Mouse (Mus musculus) kidney, adult 2 months (tissue): ENCODE results near the gene Top3b. TPM values are rescaled to one million over a fixed set of nuclear protein-coding genes. Genes with fewer than 3 reads are reported as not detected.
"Not testable (repeated sequence)": the region's sequence is repeated elsewhere in the genome, so short reads cannot be mapped to it uniquely, and the experiment has no call there.

Source experiments
- DNase-seq: peaks from one replicate; pipeline ENCODE4 v3.0.0; 2021
- H3K27ac ChIP-seq: fragments of 200-500 bp; 2 replicates; pipeline ENCODE4 v1.5.1; 2012; ENCODE audit warnings: low read depth, low read length, control low read depth, inconsistent platforms; ENCODE audit not compliant: insufficient read depth
- H3K27me3 ChIP-seq: fragments of 200-500 bp; replicated peaks from 2 replicates; pipeline ENCODE4 v1.6.1; 2012; ENCODE audit warnings: mild to moderate bottlenecking, moderate library complexity, low read length, inconsistent platforms; ENCODE audit not compliant: control insufficient read depth, insufficient read depth
- H3K36me3 ChIP-seq: fragments of 200-500 bp; 2 replicates; pipeline ENCODE4 v1.6.1; 2012; ENCODE audit warnings: mild to moderate bottlenecking, moderate library complexity, low read length, inconsistent platforms; ENCODE audit not compliant: control insufficient read depth, insufficient read depth
- H3K4me1 ChIP-seq: fragments of 200-500 bp; 2 replicates; pipeline ENCODE4 v1.6.1; 2011; ENCODE audit warnings: low read length; ENCODE audit not compliant: control insufficient read depth, insufficient read depth
- H3K4me3 ChIP-seq: fragments of 200-500 bp; 2 replicates; pipeline ENCODE4 v1.5.1; 2011; ENCODE audit warnings: mild to moderate bottlenecking, low read depth, low read length, control low read depth; ENCODE audit not compliant: insufficient read depth
- CTCF ChIP-seq: fragments of 200-500 bp; conservative IDR thresholded peaks from 2 replicates; pipeline ENCODE4 v1.5.1; 2011; ENCODE audit warnings: low read depth, mild to moderate bottlenecking, control low read depth, low read length, moderate library complexity, mixed read lengths; ENCODE audit not compliant: insufficient read depth, insufficient read length
- POLR2A ChIP-seq: fragments of 200-500 bp; IDR thresholded peaks from one replicate; pipeline ENCODE4 v1.6.1; 2011; ENCODE audit warnings: low read depth, low read length, control low read depth
- WGBS: fragments of 180-500 bp; shearing (Covaris S2); methylation state at CpG from one replicate; pipeline ENCODE4 v1.1.7; 2018; 5-methylcytosine and 5-hydroxymethylcytosine counted together
- polyA plus RNA-seq: library from polyadenylated mRNA; depleted of rRNA; stranded (reverse); fragments of >200 nt; gene quantifications from 2 replicates; pipeline ENCODE4 v1.2.3, GENCODE M21; 2012

Gene Top3b
- polyA plus RNA-seq, 1 experiment, result 93.6 TPM

DNA sequence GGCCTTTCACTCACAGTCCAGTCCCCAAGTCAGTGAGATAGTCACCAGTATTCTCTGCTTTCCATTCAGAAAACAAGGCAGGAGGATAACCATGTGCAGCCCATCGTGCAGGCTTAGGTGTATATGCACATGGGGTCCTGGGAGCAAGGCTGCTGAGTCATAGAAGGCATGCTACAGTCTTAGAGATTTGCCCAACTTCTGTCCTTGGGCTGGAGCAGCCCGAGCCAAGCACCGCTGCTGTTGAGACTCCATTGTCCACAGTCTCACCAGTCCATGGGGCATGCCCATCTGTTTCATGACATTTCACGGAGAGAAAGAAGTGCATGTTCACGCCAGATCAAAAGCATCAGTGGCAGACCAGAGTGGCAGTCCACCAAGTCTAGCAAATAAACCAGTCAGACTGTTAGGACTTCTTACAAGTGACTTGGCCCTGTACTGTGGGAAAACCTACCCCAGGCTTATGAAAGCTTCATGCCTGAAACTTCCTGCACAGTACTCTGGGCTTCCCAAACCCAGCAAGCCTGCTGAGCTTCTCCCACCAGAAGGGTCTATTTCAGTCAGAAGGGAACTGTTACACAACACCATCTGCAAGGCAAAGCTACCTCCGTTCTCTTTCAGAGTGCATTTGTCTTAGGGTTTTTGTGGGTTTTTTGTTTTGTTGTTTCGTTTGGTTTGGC is 48.0 kb downstream of the Top3b start:
- TF ChIP-seq CTCF, result no peak
- TF ChIP-seq POLR2A, result no peak
- Histone ChIP-seq H3K4me3 (no peak overlapping the region), H3K27ac (no peak overlapping the region), H3K36me3 (no peaks in the 10 kb centered on the region; the same call in 1 of the 2 replicates), H3K4me1 (no peaks in the 10 kb centered on the region), H3K27me3 (no peaks in the 10 kb centered on the region)
- 92% methylated on average over 7 of the region's 7 CpGs for WGBS
- DNase-seq, result no peak

DNA sequence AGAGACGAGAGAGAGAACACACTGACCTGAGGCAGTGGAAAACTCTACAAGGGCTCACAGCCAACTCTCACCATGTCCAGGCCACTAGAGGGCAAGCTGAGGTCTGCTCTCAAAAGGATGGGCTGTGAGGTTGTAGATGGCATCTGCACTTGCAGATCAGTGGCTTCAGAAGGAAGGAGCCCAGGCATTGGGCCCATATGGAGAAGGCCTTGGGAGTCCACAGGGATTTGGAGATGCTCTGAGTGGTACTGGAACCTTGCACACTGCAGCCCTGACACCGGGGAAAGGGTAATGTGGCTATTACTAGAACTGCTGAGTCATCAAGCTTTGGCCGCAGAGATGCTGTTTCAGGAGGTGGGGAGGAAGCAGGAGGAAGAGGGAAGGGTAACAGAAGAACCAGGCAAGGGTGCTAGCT is 50.5 kb downstream of the Top3b start:
- no peaks in the 10 kb centered on the region for H3K27me3 ChIP-seq
- no peaks in the 10 kb centered on the region for H3K36me3 ChIP-seq
- no peaks in the 10 kb centered on the region for H3K4me1 ChIP-seq
- 39% methylated on average over 3 of the region's 3 CpGs for WGBS
- no peak overlapping the region for H3K4me3 ChIP-seq
- TF ChIP-seq CTCF (peak; percentile 69), POLR2A (no peak)
- DNase-seq, result peak; percentile 61
- no peak overlapping the region for H3K27ac ChIP-seq

DNA sequence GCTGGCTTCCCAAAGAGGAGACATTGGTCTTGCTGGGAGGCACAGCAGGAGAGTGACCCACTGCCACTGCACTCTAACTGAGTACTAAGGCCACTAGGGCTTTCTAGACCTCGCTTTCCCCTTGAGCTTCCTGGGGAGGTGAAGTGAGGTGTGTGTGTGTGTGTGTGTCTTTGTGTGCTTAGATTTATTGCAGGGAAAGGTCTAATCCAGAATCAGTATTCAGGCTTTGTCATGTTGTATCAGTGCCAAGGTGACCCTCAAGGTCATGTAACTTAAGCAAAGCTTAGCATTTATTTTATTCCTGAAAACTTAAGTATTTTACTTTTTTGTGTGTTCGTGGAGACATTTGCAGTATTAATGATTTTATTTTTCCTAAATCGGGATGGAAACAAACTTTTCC is 53.9 kb downstream of the Top3b start:
- Histone ChIP-seq H3K4me3 (no peak overlapping the region), H3K36me3 (no peaks in the 10 kb centered on the region), H3K27me3 (no peaks in the 10 kb centered on the region), H3K27ac (no peak overlapping the region), H3K4me1 (no peaks in the 10 kb centered on the region)
- TF ChIP-seq CTCF (no peak), POLR2A (no peak)
- DNase-seq, result no peak
- 89% methylated on average over 3 of the region's 3 CpGs for WGBS

DNA sequence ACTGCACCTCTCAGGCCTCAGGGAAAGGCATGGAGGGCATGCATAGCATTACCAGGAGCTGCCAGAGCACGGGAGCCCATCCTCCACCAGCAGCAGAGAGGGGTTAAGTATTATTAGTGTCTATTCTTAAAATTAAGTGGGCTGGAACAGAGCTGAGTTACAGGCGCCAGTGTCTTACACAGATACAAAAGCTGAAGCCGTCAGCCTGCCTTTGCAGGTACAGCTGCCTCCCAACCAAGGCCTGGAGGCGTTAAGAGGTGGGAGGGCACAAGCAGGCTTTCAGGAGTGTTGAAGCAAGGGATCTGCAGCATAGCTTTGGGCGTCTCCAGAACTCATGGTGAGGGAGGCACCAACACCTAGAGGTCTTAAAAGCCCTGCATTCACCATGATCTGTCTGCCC is 56.0 kb downstream of the Top3b start:
- WGBS, result 69% methylated on average over 5 of the region's 5 CpGs
- no peaks in the 10 kb centered on the region for H3K4me1 ChIP-seq
- no peak overlapping the region for H3K4me3 ChIP-seq
- no peak for DNase-seq
- no peaks in the 10 kb centered on the region for H3K27me3 ChIP-seq
- H3K27ac ChIP-seq, result no peak overlapping the region
- no peak for TF ChIP-seq CTCF
- no peak for TF ChIP-seq POLR2A
- no peaks in the 10 kb centered on the region for H3K36me3 ChIP-seq

DNA sequence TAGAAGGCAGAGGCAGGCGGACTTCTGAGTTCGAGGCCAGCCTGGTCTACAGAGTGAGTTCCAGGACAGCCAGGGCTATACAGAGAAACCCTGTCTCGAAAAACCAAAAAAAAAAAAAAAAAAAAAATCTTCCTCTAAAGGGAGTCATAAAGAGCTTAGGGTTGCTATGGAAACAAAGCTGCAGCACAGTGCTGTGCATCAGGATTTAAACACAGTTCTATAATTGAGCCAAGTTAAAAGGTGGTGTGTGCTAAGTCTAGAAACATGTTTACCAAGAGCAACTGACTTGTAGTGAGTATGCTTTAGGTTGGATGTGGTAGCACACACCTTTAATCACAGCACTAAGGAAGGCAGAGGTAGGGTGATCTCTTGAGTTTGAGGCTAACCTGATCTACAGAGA is 58.4 kb downstream of the Top3b start:
- not testable (repeated sequence) for H3K36me3 ChIP-seq, H3K4me1 ChIP-seq, DNase-seq, H3K27me3 ChIP-seq, H3K27ac ChIP-seq, H3K4me3 ChIP-seq
- 83% methylated on average over 3 of the region's 3 CpGs for WGBS

DNA sequence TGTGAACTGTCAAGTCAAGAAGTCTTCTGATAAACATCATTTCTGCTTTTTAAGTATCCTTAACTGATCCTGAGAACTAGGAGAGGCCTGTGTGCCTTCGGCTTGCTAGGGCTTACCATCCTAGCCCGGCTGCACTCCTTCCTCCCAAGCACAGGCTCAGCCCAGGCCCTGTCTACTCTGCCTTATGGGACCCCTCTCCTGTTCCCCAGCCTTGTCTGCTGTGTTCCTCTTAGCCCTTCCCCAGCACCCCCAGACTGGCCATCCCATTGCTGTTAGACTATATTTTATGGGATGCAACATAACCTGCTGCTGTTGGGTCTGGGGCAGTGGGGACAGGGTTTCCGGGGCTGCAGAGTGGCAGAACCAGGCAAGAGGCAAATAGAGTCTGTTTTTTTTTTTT is 59.8 kb downstream of the Top3b start:
- no peak for DNase-seq
- no peaks in the 10 kb centered on the region for H3K4me1 ChIP-seq
- H3K36me3 ChIP-seq, result no peaks in the 10 kb centered on the region
- TF ChIP-seq CTCF (no peak), POLR2A (no peak)
- 81% methylated on average over 3 of the region's 3 CpGs for WGBS
- no peak overlapping the region for H3K27ac ChIP-seq
- no peaks in the 10 kb centered on the region for H3K27me3 ChIP-seq
- no peak overlapping the region for H3K4me3 ChIP-seq

DNA sequence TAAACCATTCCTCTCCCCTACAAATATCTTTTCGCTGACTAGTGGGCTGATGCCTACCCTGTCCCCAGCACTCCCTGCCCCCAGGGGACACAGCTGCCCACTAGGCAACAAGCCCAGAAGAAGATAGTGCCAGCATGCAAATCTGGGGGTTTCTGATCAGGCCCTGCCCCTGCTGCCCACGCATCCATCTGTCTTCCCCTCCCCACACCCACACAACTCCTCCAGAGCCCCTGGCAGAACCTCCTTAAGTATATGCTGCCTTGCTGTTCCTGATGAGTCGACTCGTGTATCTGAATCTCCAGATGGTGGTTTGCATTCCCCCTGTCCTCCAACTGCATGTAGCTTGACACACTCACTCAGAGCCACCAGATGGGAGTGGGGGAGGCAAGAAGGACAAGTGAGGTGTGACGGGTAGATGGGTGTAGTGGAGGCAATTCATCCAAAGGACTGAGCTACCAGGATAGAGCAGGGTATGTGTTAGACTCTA is 60.3 kb downstream of the Top3b start:
- H3K4me1 ChIP-seq, result no peaks in the 10 kb centered on the region
- H3K36me3 ChIP-seq, result no peaks in the 10 kb centered on the region
- no peak for DNase-seq
- no peak overlapping the region for H3K27ac ChIP-seq
- H3K4me3 ChIP-seq, result no peak overlapping the region
- WGBS, result 51% methylated on average over 5 of the region's 5 CpGs
- no peaks in the 10 kb centered on the region for H3K27me3 ChIP-seq
- TF ChIP-seq CTCF, result no peak
- no peak for TF ChIP-seq POLR2A
